Mouse (Mus musculus): ENCODE data around the gene Mboat1.

Mboat1 gene

GRCm38 (mm10) chr13:30185959-30186358 lies 49.7 kb downstream of the Mboat1 start:
- no peak for DNase-seq (ENCODE audit: low read depth)

GRCm38 (mm10) chr13:30186456-30186855 lies 50.2 kb downstream of the Mboat1 start:
- DNase-seq (ENCODE audit: low read depth): no peak

GRCm38 (mm10) chr13:30192031-30192716 lies 55.9 kb downstream of the Mboat1 start:
- no peak for DNase-seq (ENCODE audit: low read depth)

GRCm38 (mm10) chr13:30193363-30193762 lies 57.1 kb downstream of the Mboat1 start:
- DNase-seq (ENCODE audit: low read depth): no peak

- DNase-seq (ENCODE audit: low read depth): no peak
Measured at GRCm38 (mm10) chr13:30194834-30195233, 58.5 kb downstream of the Mboat1 start.

GRCm38 (mm10) chr13:30196661-30197060 lies 60.4 kb downstream of the Mboat1 start:
- DNase-seq (ENCODE audit: low read depth): no peak

- no peak for DNase-seq (ENCODE audit: low read depth)
Measured at GRCm38 (mm10) chr13:30198101-30198570, 61.8 kb downstream of the Mboat1 start.

- no peak for DNase-seq (ENCODE audit: low read depth)
Measured at GRCm38 (mm10) chr13:30199821-30200220, 63.5 kb downstream of the Mboat1 start.

GRCm38 (mm10) chr13:30200737-30201136 lies 64.4 kb downstream of the Mboat1 start:
- DNase-seq (ENCODE audit: low read depth): no peak

GRCm38 (mm10) chr13:30203018-30203417 lies 66.7 kb downstream of the Mboat1 start:
- no peak for DNase-seq (ENCODE audit: low read depth)

- DNase-seq (ENCODE audit: low read depth): no peak
Measured at GRCm38 (mm10) chr13:30208176-30208575, 71.9 kb downstream of the Mboat1 start.

GRCm38 (mm10) chr13:30213276-30213675 lies 77.0 kb downstream of the Mboat1 start:
- no peak for DNase-seq (ENCODE audit: low read depth)

GRCm38 (mm10) chr13:30217588-30218371 lies 81.5 kb downstream of the Mboat1 start:
- no peak for DNase-seq (ENCODE audit: low read depth)

- DNase-seq (ENCODE audit: low read depth): no peak
Measured at GRCm38 (mm10) chr13:30219597-30219996, 83.3 kb downstream of the Mboat1 start.

- no peak for DNase-seq (ENCODE audit: low read depth)
Measured at GRCm38 (mm10) chr13:30221316-30221715, 85.0 kb downstream of the Mboat1 start.

GRCm38 (mm10) chr13:30224114-30224513 lies 87.8 kb downstream of the Mboat1 start:
- DNase-seq (ENCODE audit: low read depth): no peak

- DNase-seq (ENCODE audit: low read depth): no peak
Measured at GRCm38 (mm10) chr13:30224659-30225058, 88.4 kb downstream of the Mboat1 start.

- DNase-seq (ENCODE audit: low read depth): no peak
Measured at GRCm38 (mm10) chr13:30228762-30229161, 92.5 kb downstream of the Mboat1 start.

GRCm38 (mm10) chr13:30229625-30230139 lies 93.4 kb downstream of the Mboat1 start:
- no peak for DNase-seq (ENCODE audit: low read depth)

- DNase-seq (ENCODE audit: low read depth): no peak
Measured at GRCm38 (mm10) chr13:30235056-30235750, 98.9 kb downstream of the Mboat1 start.

- no peak for DNase-seq (ENCODE audit: low read depth)
Measured at GRCm38 (mm10) chr13:30239396-30239795, 103.1 kb downstream of the Mboat1 start.

GRCm38 (mm10) chr13:30245573-30245972 lies 109.3 kb downstream of the Mboat1 start:
- no peak for DNase-seq (ENCODE audit: low read depth)

Measured in c-Kit-positive CD71-negative TER-119-negative erythroid progenitor cells, embryonic 14.5 days (primary cell).